Mouse (Mus musculus) forebrain, embryonic 13.5 days (tissue): Measurements from ENCODE around the gene Hsd17b6. TPM values are rescaled to one million over a fixed set of nuclear protein-coding genes. Genes with fewer than 3 reads are reported as not detected.

ENCODE experiments used
- ATAC-seq: fragments of 200-750 bp; cut with Nextera tagmentation; 2 replicates; pipeline ENCODE4 v1.8.0; 2017
- H3K27ac ChIP-seq: fragments of 300-500 bp; sonication (generic); 2 replicates; pipeline ENCODE4 v1.5.1; 2015; ENCODE audit warnings: inconsistent platforms, mild to moderate bottlenecking, moderate library complexity
- H3K27me3 ChIP-seq: fragments of 300-500 bp; sonication (generic); 2 replicates; pipeline ENCODE4 v1.6.1; 2015; ENCODE audit warnings: mild to moderate bottlenecking, inconsistent platforms
- H3K36me3 ChIP-seq: fragments of 300-500 bp; sonication (generic); 2 replicates; pipeline ENCODE4 v1.6.1; 2015; ENCODE audit warnings: mild to moderate bottlenecking, inconsistent platforms; ENCODE audit not compliant: poor library complexity, severe bottlenecking
- H3K4me1 ChIP-seq: fragments of 300-500 bp; sonication (generic); 2 replicates; pipeline ENCODE4 v1.6.1; 2015; ENCODE audit warnings: inconsistent platforms
- H3K4me2 ChIP-seq: fragments of 300-500 bp; sonication (generic); 2 replicates; pipeline ENCODE4 v1.6.1; 2015; ENCODE audit warnings: inconsistent platforms, mild to moderate bottlenecking, moderate library complexity
- H3K4me3 ChIP-seq: fragments of 300-500 bp; sonication (generic); 2 replicates; pipeline ENCODE4 v1.5.1; 2015; ENCODE audit warnings: mild to moderate bottlenecking, inconsistent platforms
- H3K9ac ChIP-seq: fragments of 300-500 bp; sonication (generic); 2 replicates; pipeline ENCODE4 v1.6.1; 2015; ENCODE audit warnings: mild to moderate bottlenecking, inconsistent platforms
- H3K9me3 ChIP-seq: fragments of 300-500 bp; sonication (generic); replicated peaks from 2 replicates; pipeline ENCODE4 v1.6.1; 2016; ENCODE audit warnings: inconsistent platforms
- WGBS: fragments of 180-500 bp; shearing (Covaris S2); methylation state at CpG from one replicate; pipeline ENCODE4 v1.1.7; 2015; 5-methylcytosine and 5-hydroxymethylcytosine counted together
- polyA plus RNA-seq: library from polyadenylated mRNA; unstranded; fragments of >200 nt; fragmentation: Nextera tagmentation; extraction: Ambion mirVana; gene quantifications from 2 replicates; pipeline ENCODE4 v1.2.1, GENCODE M21; 2015

The Hsd17b6 gene
- polyA plus RNA-seq, 1 experiment from 2014 or later: not detected

DNA sequence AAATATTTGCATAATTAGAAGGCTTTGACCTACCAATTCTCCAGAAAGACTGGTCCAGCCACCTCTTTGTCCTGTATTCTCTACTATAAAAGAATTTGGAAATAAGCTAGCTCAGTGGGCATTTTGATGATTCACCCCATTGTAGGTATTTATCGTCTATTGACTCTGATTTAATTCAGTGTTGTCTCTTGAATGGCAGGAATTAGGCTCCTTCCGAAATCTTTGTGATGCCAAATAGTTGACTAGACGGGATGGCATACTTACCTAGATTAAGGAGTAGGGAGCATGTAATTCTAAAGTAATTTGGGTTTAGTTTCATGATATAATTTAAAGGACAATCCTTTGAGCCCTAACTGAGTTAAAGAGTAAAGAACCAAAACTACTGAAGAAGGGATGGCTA, 30.5 kb upstream of the Hsd17b6 start:
- Histone ChIP-seq H3K4me2 (peak overlapping the region; percentile 32), H3K4me1 (peaks cover 26% of the 10 kb centered on the region), H3K27ac (no peak overlapping the region), H3K9me3 (no peaks in the 10 kb centered on the region), H3K9ac (peak overlapping the region; percentile 22; the same call in 1 of the 2 replicates), H3K27me3 (no peaks in the 10 kb centered on the region), H3K4me3 (0 out of 2 replicates have a peak overlapping the region, but pooled peaks have one; percentile 15), H3K36me3 (peaks cover 51% of the 10 kb centered on the region)
- no peak for ATAC-seq
- WGBS: 50% methylated on average over 3 of the region's 3 CpGs

DNA sequence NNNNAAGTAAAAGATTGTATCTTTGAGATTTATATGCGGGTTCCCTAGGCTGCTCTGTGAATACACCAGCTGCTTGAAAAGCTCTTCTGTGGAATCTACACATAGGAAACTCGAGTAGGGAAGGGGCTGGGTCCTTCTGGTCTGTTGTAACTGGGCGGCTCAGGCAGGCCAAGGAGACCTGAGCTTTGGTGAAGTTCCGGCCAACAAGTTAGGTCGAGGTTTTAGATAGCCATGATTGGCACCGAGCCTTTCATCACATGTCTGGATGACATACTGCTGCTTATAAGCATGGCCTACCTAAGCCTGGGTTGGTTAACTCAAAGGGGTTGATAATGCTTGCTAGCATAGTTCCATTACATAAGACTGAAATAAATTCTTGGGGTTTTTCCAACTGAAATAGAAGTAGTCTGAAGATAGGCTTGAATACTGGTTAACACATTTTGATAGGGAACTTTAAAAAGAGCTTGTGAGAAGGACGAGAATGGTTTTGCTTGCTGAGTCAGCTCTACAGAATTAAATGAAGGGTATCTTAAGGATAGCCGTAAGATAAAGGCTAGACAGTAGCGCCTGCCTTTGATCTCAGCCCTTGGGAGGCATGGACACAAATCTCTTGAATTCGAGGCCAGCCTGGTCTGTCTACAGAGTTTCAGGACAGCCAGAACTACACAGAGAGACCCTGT, 29.5 kb upstream of the Hsd17b6 start:
- peak overlapping the region; percentile 99 for H3K9ac ChIP-seq
- peak overlapping the region; percentile 95 for H3K4me2 ChIP-seq
- no peak for ATAC-seq
- peaks cover 41% of the 10 kb centered on the region for H3K36me3 ChIP-seq
- no peaks in the 10 kb centered on the region for H3K9me3 ChIP-seq
- 4% methylated on average over 10 of the region's 10 CpGs for WGBS
- no peaks in the 10 kb centered on the region for H3K27me3 ChIP-seq
- peak overlapping the region; percentile 99 for H3K4me3 ChIP-seq
- H3K4me1 ChIP-seq: peaks cover 26% of the 10 kb centered on the region
- H3K27ac ChIP-seq: peak overlapping the region; percentile 96; the same call in 1 of the 2 replicates

DNA sequence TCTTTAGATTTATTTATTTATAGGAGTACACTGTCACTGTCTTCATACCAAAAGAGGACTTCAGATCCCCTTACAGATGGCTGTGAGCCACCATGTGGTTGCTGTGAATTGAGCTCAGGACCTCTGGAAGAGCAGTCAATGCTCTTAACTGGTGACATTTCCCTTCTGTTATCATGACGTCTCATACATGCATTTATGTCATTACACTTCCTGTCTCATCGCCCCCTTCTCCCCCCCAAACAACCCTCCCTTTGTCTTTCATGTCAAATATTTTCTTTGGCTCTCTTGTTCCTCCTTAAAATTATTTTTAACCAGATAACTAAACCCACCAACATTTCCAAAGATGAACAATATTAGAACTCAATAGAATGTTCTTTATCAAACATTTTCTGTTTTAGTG, 23.4 kb upstream of the Hsd17b6 start:
- Histone ChIP-seq H3K9me3 (no peaks in the 10 kb centered on the region), H3K4me3 (no peak overlapping the region), H3K9ac (no peak overlapping the region), H3K27me3 (no peaks in the 10 kb centered on the region), H3K4me1 (peaks cover 6% of the 10 kb centered on the region), H3K4me2 (no peak overlapping the region), H3K27ac (no peak overlapping the region), H3K36me3 (peaks cover 55% of the 10 kb centered on the region)
- ATAC-seq: no peak
- 78% methylated on average over 2 of the region's 2 CpGs for WGBS

DNA sequence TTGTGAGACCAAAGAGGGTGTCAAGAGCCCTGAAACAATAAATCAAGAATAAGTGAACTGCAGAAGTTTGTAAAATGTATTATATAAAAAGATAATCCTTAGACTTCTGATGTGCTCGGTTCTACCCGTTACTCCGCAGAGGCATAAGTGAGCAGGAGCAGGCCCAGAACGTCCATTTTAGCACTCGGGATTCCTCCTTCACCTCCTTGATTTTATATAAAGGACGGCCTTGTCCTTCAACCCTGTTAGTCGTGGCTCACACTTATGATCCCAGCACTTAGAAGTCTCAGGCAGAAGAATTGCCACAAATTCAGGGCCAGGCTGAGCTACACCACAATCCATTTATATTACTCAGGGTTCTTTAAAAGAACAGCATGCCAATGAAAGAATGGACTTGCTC, 22.5 kb upstream of the Hsd17b6 start:
- peaks cover 5% of the 10 kb centered on the region for H3K4me1 ChIP-seq
- 93% methylated on average over 7 of the region's 7 CpGs for WGBS
- no peak overlapping the region for H3K4me2 ChIP-seq
- H3K27ac ChIP-seq: no peak overlapping the region
- H3K27me3 ChIP-seq: no peaks in the 10 kb centered on the region
- H3K36me3 ChIP-seq: peaks cover 65% of the 10 kb centered on the region
- ATAC-seq: no peak
- no peak overlapping the region for H3K9ac ChIP-seq
- no peak overlapping the region for H3K4me3 ChIP-seq
- H3K9me3 ChIP-seq: no peaks in the 10 kb centered on the region

DNA sequence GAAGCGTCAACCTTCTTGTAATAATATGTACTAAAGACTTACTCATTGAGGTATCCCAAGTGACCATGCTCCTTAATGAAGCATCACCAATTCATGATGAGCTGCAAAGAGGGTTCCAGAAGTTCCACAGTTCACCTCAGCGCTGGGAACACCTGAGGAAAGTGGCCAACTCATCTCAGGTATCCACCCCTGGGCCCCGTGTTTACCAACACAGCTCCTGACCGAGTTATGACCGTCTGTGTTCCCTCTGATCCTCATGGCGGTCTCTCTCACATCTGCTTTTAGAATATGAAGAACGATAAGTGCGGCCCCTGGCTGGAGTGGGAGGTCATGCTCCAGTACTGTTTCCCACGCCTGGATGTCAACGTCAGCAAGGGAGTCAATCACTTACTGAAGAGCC, 16.1 kb upstream of the Hsd17b6 start:
- Histone ChIP-seq H3K4me3 (no peak overlapping the region), H3K36me3 (peaks cover 87% of the 10 kb centered on the region), H3K9me3 (no peaks in the 10 kb centered on the region), H3K9ac (no peak overlapping the region), H3K4me1 (no peaks in the 10 kb centered on the region), H3K27ac (no peak overlapping the region), H3K27me3 (no peaks in the 10 kb centered on the region), H3K4me2 (no peak overlapping the region)
- ATAC-seq: no peak
- 96% methylated on average over 10 of the region's 10 CpGs for WGBS

DNA sequence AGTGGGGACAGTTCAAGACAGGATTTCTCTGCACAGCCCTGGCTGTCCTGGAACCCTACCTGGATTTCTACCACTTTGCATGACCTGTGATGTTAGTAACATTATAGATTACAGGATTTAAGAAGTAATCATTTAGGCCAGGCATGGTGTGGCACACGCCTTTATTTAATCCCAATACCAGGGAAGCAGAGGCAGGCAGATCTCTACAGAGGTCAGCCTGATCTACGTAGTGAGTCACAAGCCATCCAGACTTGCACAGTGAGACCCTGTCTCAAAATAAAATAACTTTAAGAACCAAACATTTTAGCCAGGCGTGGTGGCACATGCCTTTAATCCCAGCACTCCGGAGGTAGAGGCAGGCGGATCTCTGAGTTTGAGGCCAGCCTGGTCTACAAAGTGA, 14.8 kb upstream of the Hsd17b6 start:
- no peaks in the 10 kb centered on the region for H3K9me3 ChIP-seq
- no peak overlapping the region for H3K4me3 ChIP-seq
- 0 out of 2 replicates have a peak, but pooled peaks cover under 1% of the 10 kb centered on the region for H3K4me1 ChIP-seq
- H3K27me3 ChIP-seq: no peaks in the 10 kb centered on the region
- WGBS: 99% methylated on average over 5 of the region's 5 CpGs
- no peak overlapping the region for H3K4me2 ChIP-seq
- ATAC-seq: no peak
- no peak overlapping the region for H3K27ac ChIP-seq
- peaks cover 84% of the 10 kb centered on the region for H3K36me3 ChIP-seq
- H3K9ac ChIP-seq: no peak overlapping the region

DNA sequence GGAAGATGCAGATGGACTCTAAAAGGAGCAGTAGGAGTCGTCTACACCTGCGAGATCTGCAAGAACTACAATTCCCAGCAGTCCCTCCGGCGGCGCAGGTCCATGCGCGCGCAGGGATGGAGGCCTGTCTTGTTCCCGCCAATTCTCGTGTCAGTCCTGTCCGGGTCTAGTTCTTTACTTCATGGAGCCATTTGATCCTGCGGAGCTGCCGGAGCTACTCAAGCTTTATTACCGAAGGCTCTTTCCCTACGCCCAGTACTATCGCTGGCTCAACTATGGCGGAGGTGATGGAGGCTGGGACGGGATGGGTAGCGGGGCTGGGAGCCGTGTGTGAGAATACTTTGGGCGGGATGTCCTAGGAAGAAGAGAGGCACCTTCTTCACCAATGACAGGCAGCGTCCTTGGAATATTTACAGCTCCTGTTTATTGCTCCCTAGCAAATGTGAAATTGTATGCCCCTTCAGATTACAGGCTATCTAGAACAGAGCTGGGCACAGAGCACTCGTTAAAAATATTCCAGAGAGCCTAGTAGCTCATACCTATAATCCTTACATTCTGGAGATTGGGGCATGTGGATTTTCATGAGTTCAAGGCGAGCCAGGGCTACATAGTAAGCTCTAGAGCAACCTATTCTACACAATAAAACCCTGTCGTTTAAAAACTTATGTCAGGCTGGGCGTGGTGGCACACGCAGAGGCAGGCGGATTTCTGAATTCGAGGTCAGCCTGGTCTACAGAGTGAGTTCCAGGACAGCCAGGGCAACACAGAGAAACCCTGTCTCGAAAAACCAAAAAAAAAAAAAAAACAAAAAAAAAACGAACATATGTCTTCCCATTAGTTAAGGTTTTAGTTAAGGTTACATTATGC, 7.9 kb upstream of the Hsd17b6 start, which contains the start of gene Prim1:
Prim1 (plus strand) TSS at position 101 of the 867 bp plus-strand sequence.
- H3K27ac ChIP-seq: peak within 1 kb of the TSS; percentile 14; the same call in 1 of the 2 replicates
- H3K4me1 ChIP-seq: peaks cover 11% of the 10 kb centered on the region
- H3K4me2 ChIP-seq: peak within 1 kb of the TSS; percentile 69
- H3K36me3 ChIP-seq: peaks cover 21% of the 10 kb centered on the region
- peak within 1 kb of the TSS; percentile 57 for H3K4me3 ChIP-seq
- ATAC-seq: peak; percentile 97
- H3K9me3 ChIP-seq: no peaks in the 10 kb centered on the region
- 4% methylated on average over 31 of the region's 31 CpGs for WGBS
- H3K27me3 ChIP-seq: no peaks in the 10 kb centered on the region
- peak within 1 kb of the TSS; percentile 68 for H3K9ac ChIP-seq

DNA sequence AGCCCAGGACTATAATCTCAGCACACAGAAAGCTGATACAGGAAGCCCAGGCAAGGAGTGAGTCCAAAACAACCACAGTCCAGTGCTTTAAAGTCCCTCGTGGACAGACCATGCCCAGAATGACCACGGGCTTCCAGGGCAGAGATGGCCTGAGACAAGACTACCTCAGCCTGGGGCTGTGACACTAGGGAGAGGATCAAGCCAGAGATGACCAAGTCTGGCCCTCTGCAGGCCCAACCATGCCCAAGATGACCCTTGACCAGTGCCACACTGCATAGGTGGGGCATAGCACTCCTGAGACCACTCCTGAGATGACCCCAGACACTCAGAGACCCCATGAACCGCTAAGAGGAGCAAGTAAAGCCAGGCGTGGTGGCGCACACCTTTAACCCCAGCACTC, 2.3 kb upstream of the Hsd17b6 start:
- no peak for ATAC-seq
- Histone ChIP-seq H3K4me1 (no peaks in the 10 kb centered on the region), H3K36me3 (no peaks in the 10 kb centered on the region), H3K4me2 (no peak overlapping the region), H3K9me3 (no peaks in the 10 kb centered on the region), H3K27ac (no peak overlapping the region), H3K27me3 (no peaks in the 10 kb centered on the region), H3K4me3 (no peak overlapping the region), H3K9ac (no peak overlapping the region)
- 84% methylated on average over 5 of the region's 5 CpGs for WGBS

DNA sequence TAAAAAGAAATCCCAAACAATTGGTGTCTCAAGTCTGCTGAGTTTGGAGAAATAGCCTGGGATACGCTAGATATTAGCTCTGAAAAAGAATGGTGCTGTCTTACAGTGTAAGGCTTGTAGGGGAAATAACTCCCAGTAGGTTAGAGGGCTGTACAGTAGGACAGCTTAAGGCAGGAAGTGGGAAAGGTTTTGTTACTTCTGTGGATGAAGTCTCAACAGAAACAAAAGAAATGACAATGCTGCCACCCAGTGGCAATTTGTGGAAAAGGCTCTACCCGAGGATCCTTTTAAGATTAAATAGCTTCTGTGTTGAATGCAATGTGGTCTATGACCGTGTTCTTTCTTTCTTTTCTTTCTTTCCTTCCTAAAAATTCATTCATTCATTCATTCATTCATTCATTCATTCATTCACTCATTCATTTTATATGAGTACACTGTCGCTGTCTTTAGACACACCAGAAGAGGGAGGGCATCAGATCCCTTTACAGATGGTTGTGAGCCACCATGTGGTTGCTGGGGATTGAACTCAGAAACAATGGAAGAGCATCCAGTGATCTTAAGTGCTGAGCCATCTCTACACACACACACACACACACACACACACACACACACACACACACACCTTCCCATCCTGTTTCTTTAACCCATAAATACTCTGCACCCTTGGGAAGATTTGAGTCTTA, 937 bp upstream of the Hsd17b6 start:
- H3K36me3 ChIP-seq: no peaks in the 10 kb centered on the region
- no peak overlapping the region for H3K9ac ChIP-seq
- no peaks in the 10 kb centered on the region for H3K9me3 ChIP-seq
- ATAC-seq: peak; percentile 78
- H3K4me3 ChIP-seq: no peak overlapping the region
- H3K4me1 ChIP-seq: no peaks in the 10 kb centered on the region
- H3K27ac ChIP-seq: no peak overlapping the region
- 8% methylated on average over 4 of the region's 4 CpGs for WGBS
- no peaks in the 10 kb centered on the region for H3K27me3 ChIP-seq
- no peak overlapping the region for H3K4me2 ChIP-seq

DNA sequence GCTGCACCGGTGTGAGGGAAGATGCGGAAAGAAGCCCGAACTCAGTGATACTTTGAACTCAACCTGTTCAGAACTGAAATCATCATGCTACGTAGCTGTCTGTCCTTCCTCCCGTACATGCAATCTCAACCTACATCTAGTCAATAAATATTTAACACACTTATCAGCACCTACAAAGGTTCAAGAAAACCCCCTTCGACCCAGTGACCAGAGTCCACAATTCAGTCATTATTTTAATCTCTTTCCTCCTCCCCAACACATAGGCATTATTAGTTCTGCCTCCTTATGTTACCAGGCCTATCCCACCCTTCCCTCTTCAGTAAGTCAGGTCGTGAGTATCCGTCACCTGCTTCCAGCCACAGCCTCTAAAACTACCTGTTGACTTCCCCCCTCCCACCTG, 1.9 kb downstream of the Hsd17b6 start:
- WGBS: 87% methylated on average over 8 of the region's 8 CpGs
- Histone ChIP-seq H3K36me3 (no peaks in the 10 kb centered on the region), H3K27me3 (no peaks in the 10 kb centered on the region), H3K4me1 (no peaks in the 10 kb centered on the region), H3K9me3 (no peaks in the 10 kb centered on the region), H3K27ac (no peak overlapping the region), H3K4me3 (no peak overlapping the region), H3K4me2 (no peak overlapping the region), H3K9ac (no peak overlapping the region)
- ATAC-seq: no peak

DNA sequence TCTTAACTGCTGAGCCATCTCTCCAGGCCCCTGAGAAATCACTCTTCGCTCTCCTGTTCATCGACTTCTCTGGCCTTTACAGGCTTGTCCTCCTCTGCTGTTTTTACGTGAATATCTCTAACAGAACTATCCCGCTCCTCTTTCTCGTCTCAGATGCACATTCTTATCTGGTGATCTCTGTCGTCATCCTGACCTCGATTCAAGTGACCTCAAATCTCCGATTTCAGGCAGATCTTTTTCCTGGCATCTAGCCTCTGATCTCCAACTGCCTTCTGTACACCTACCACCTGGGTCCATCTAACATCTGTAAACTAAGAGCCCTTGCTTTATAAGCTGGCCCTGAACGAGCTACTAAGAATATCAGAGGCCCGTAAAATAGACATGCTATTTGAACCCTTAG, 2.5 kb downstream of the Hsd17b6 start:
- no peaks in the 10 kb centered on the region for H3K4me1 ChIP-seq
- no peaks in the 10 kb centered on the region for H3K9me3 ChIP-seq
- no peak for ATAC-seq
- H3K27ac ChIP-seq: no peak overlapping the region
- no peak overlapping the region for H3K4me3 ChIP-seq
- no peaks in the 10 kb centered on the region for H3K36me3 ChIP-seq
- H3K27me3 ChIP-seq: no peaks in the 10 kb centered on the region
- H3K9ac ChIP-seq: no peak overlapping the region
- WGBS: 93% methylated on average over 10 of the region's 10 CpGs
- no peak overlapping the region for H3K4me2 ChIP-seq

DNA sequence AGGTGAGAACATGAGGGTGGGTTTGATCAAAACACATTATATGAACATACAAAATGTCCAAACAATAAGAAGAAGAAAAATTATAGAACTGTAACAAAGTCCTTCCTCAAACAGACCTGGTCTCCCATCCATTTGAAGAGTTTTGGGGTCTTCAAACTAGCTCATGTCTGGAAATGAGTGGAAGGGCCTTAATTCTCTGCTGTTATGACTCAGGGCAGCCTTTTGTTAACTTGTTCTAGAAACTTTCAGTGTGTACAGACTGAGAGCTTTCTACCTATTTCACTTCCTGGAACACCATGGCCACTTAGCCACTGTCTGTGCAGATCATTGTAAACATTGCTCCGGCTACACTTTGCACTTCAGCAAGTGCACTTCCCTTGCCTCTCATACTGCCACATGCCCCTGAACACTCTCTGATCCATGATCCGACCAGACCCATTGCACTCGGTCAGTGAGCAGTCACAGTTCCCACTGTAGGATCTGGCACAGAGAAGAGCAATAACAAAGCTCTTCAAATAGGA, 4.1 kb downstream of the Hsd17b6 start:
- Histone ChIP-seq H3K36me3 (no peaks in the 10 kb centered on the region), H3K9ac (no peak overlapping the region), H3K27ac (no peak overlapping the region), H3K4me3 (no peak overlapping the region), H3K9me3 (no peaks in the 10 kb centered on the region), H3K4me2 (no peak overlapping the region), H3K4me1 (no peaks in the 10 kb centered on the region), H3K27me3 (no peaks in the 10 kb centered on the region)
- WGBS: 78% methylated on average over 3 of the region's 3 CpGs
- no peak for ATAC-seq
